Mouse (Mus musculus) inflammation-experienced regulatory T-cells, adult 16 weeks (primary cell): ENCODE results near the gene Gng5. TPM values are rescaled to one million over a fixed set of nuclear protein-coding genes. Genes with fewer than 3 reads are reported as not detected.

Source experiments
- polyA plus RNA-seq: library from polyadenylated mRNA; unstranded; fragments of 100-300 nt; shearing (Covaris generic); gene quantifications from one replicate; pipeline ENCODE4 v1.2.1, GENCODE M21; 2017

Gng5 gene
- polyA plus RNA-seq, result 461 TPM

DNA sequence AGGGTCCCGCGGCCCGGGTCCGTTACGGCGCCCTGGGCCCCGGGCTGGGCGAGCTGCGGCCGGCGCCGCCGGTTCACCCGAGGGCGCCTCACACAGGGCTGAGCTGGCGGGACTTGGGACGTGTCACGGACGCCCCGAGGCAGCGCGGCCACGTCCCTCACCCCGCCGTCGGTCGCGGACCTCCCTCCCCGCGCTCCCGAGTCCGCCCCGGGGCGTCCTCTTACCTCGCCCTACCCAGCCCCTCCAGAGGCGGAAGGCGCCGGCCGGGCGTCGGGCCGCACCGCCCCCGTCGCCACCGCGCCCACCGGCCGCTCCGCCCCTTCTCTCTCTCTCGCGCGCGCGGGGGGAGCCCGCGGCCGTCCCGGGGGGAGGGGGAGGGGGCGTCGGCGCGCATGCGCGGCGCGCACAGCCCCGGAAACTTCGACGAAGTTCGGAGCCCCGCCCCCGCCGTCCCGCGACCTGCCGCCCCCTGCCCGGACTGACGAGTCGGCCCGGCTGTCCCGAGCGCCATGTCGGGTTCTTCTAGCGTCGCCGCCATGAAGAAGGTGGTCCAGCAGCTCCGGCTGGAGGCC, at the start of gene Gng5, which contains the start of gene Spata1:
Gene Gng5 (plus strand): TSS at position 377 of the 572 bp plus-strand sequence.
Gene Spata1 (minus strand): TSS at position 323 of the 572 bp plus-strand sequence.

DNA sequence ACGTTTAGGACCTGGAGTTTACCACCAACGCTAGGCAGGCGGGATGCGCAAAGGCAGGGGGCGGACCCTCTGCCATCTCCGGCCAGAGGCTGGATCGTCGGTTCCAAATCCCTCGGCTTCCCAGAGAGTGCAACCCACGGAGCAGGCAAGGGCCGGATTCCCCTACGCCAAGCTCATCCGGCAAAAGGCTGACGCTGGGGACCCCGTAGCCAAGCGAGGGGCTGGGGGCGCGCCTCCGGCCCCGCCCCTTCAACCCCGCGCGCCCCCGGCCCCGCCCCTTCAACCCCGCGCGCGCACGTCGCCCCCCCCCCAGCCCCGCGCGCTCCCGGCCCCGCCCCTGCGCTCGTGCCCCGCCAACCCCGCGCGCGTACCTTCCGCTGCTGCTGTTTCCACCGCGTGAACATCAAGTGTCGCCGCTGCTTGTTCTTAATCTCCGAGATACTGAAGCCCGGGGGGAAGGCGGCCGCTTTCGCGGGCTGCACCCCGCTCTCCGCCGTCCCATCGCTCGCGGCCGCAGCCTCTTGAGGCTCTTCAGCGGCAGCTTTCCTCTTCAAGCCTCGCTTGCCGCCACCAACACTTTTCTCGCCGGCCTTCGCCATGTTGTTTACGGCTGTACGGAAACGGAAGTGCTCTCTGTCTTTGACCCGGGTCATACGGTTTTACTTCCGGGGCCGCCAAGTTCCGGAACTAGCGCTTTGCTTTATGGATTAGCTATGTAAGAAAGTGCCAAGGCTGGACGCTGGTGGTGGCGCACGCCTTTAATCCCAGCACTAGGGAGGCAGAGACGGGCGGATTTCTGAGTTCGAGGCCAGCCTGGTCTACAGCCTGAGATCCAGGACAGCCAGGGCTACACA, 21.4 kb downstream of the Gng5 start, which contains the start of gene Rpf1:
Gene Rpf1 (minus strand): TSS at position 632 of the 854 bp plus-strand sequence.

Other genes with a start within 250 kb of the Gng5 start
- gene Ssx2ip, start 95.2 kb upstream of the Gng5 start, polyA plus RNA-seq, result 0.78 TPM
- gene Ctbs, start 50.0 kb upstream of the Gng5 start, polyA plus RNA-seq, result 9.3 TPM
- 7.1 TPM for gene Spata1, start 54 bp upstream of the Gng5 start, polyA plus RNA-seq
- 85.0 TPM for gene Rpf1, start 21.6 kb downstream of the Gng5 start, polyA plus RNA-seq
- not detected for gene Uox, start 70.6 kb downstream of the Gng5 start, polyA plus RNA-seq
- gene Dnase2b, start 115.8 kb downstream of the Gng5 start, polyA plus RNA-seq, result not detected
- not detected for gene 4930503B20Rik, start 151.5 kb downstream of the Gng5 start, polyA plus RNA-seq
- gene Samd13, start 185.8 kb downstream of the Gng5 start, polyA plus RNA-seq, result 0.99 TPM